Mouse (Mus musculus) myocyte (in vitro differentiated cells): ENCODE data around the gene Spink2.

Source experiments
- MAX ChIP-seq: IDR thresholded peaks from one replicate; pipeline ENCODE4 v1.6.1; 2011; ENCODE audit warnings: low read depth, mild to moderate bottlenecking, control low read depth
- MYOG ChIP-seq, 3 experiments: IDR thresholded peaks; one replicate each; pipeline ENCODE4 v1.6.1; 2011; ENCODE audit warnings: control low read depth in 2 of 3, low read depth in 2 of 3, mild to moderate bottlenecking in 2 of 3; ENCODE audit not compliant: insufficient read length in 2 of 3, control insufficient read depth in 1 of 3, insufficient read depth in 1 of 3
- POLR2A ChIP-seq: IDR thresholded peaks from one replicate; pipeline ENCODE4 v1.6.1; 2011; ENCODE audit warnings: low read depth, mild to moderate bottlenecking, control low read depth, moderate library complexity; ENCODE audit not compliant: insufficient read length
- POLR2AphosphoS2 ChIP-seq: IDR thresholded peaks from one replicate; pipeline ENCODE4 v1.6.1; 2011; ENCODE audit warnings: low read depth, control low read depth; ENCODE audit not compliant: insufficient read length
- REST ChIP-seq: IDR thresholded peaks from one replicate; pipeline ENCODE4 v1.6.1; 2011; ENCODE audit warnings: mild to moderate bottlenecking, control low read depth, moderate library complexity; ENCODE audit not compliant: insufficient read depth, insufficient read length
- TCF3 ChIP-seq: IDR thresholded peaks from one replicate; pipeline ENCODE4 v1.6.1; 2011; ENCODE audit warnings: low read depth, control low read depth; ENCODE audit not compliant: insufficient read length
- USF1 ChIP-seq: IDR thresholded peaks from one replicate; pipeline ENCODE4 v1.6.1; 2011; ENCODE audit warnings: low read depth, mild to moderate bottlenecking, control low read depth, moderate library complexity

GRCm38 (mm10) chr5:77250083-77250482 is 38.8 kb upstream of the Spink2 start:
- TF ChIP-seq POLR2AphosphoS2 (no peak), POLR2A (no peak), MAX (no peak), USF1 (no peak), MYOG (IDR thresholded peaks at IDR 0.05; ENCODE audit: control insufficient read depth in 1 of 3, insufficient read depth in 1 of 3, insufficient read length in 2 of 3, low read depth in 2 of 3) (no peak), REST (no peak), TCF3 (no peak)
